Mouse (Mus musculus) 416B (cell line): ENCODE data around the gene Trim46.

Experiments
- DNase-seq: peaks from one replicate; pipeline ENCODE4 v3.0.0; 2011; ENCODE audit warnings: low read depth

The Trim46 gene

DNA sequence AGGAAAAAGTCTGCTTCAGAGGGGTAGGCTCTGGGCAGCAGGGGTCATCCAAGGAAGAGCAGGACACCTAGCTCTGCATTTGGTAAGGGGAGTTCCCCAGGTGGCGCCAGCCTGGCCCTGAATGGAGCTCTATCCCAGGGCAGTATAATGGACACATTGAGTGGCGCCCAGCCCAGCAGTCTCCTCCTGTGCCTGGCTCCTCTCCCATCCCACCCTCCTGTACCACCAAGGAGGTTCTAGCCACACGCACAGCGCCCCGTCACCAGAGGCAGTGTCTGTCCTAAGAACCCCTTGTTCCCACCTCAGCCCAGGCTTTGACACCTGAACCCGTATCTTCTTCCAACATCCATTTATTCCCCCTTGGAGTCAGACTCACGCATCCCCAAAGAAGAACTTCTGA is 36.4 kb downstream of the Trim46 start:
- no peak for DNase-seq

- DNase-seq: no peak
Observed at GRCm38 (mm10) chr3:89208736-89209135, 37.4 kb downstream of the Trim46 start.

GRCm38 (mm10) chr3:89208075-89208657 is 37.9 kb downstream of the Trim46 start:
- no peak for DNase-seq

- no peak for DNase-seq
Observed at GRCm38 (mm10) chr3:89206695-89207094, 39.4 kb downstream of the Trim46 start.

DNA sequence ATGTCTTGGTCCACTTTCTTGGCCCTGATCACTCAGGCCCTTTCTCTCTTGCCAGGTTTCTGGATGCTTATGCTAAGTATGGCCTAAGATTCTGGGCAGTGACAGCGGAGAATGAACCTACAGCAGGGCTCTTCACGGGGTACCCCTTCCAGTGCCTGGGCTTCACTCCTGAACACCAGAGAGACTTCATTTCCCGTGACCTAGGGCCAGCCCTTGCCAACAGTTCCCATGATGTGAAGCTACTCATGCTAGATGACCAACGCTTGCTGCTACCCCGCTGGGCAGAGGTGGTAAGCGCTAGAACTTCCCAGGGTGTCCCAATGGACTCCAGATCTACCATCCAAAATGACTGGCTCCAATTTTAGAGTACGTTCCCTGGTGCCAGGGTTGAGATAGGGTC is 40.0 kb downstream of the Trim46 start:
- no peak for DNase-seq

GRCm38 (mm10) chr3:89203142-89203514 is 43.0 kb downstream of the Trim46 start:
- no peak for DNase-seq

DNA sequence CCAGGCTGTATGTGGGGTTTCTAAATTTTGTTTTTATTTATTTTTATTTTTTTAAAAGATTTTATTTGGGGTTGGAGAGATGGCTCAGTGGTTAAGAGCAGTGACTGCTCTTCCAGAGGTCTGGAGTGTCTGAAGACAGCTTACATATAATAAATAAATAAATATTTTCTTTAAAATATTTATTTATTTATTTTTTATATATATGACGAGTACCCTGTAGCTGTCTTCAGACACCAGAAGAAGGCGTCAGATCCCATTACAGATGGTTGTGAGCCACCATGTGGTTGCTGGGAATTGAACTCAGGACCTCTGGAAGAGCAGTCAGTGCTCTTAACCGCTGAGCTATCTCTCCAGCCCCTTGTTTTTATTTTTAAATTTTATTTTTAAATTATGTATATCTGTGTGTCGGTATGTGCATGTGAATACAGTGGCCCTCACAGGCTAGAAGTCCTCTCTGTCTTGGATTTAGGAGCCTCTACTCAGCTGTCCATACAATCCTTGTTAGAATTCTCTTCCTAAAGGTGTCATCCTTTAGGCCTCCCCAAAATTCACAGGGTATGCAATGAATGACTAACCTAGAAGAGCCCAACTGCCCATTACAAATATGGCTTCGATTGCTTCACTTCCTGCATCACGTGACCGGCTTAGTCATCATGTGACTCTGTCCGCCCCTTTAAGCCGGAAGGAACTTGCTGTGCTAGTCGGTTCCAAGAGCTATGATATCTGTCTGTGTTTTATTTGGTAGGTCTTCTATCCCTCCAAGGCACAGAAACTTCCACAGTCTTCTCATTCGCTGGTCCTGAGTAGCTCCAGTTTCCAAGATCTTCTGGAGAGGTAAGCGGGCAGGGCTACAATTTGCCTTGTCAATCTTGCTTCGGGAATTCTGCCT is 43.6 kb downstream of the Trim46 start, which contains the start of gene Gba:
Gene Gba (plus strand): TSS at position 676 of the 889 bp plus-strand sequence.
- peak; percentile 96 for DNase-seq

DNA sequence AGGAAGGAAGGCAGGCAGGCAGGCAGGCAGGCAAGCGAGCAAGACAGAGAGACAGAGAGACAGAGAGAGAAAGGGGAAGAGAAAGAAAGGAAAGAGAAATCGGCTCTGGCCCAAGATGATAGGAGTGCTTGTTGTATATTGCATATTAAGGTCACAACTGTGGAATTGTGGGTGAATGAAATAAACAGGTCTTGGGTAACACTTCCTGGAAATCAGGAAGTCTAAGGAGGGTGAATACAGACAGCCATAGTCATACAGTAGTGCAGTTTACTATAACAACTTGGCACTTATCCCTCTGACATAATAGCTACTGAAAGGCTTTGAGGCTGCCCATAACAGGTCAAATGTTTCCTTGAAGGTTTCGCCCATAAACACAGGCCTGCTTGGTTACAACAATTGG is 46.3 kb downstream of the Trim46 start:
- peak; percentile 74 for DNase-seq

DNA sequence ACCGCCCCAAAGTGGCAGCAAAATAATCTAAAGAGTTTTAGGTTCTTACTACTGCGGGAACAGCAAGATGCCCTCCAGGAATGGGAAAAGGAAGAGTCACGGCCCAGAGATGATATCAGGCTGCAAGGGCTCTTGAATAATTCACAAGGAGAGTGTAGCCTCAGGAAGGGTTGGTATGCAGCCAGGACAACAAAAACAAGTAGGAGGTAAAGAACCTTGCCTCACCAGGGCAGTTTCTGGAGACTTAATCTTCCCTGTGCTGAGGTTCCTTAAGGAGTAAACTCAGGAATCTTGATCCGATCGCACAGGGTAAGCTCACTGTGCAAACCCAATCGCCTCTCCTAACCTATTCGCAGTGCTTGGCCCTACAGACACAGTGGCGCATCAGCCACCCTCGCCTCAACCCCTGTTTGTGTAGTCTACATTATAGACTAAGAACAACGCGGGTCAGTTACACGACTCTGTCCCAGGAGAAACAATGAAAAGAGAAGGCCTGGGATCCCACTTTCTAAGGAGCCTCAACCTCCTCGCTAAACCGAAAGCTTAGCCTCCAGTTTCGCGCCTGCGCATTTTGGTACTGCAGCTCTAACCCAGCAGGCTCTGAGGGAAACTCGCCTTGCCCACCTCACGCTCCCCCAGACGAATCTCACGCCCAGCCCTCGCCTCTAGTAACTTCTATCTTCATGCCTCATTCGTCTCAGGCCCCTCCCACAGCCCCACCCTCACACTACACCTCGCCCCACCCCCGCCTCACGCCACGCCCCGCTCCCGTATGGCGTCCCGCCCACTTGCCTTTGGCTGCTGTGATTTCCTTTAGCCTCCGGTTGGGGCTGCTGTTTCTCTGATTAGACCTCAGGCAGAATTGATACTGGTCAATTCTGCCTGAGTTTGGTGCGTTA is 49.9 kb downstream of the Trim46 start:
- peak; percentile 98 for DNase-seq

GRCm38 (mm10) chr3:89193853-89194252 is 52.3 kb downstream of the Trim46 start:
- DNase-seq: peak; percentile 78

DNA sequence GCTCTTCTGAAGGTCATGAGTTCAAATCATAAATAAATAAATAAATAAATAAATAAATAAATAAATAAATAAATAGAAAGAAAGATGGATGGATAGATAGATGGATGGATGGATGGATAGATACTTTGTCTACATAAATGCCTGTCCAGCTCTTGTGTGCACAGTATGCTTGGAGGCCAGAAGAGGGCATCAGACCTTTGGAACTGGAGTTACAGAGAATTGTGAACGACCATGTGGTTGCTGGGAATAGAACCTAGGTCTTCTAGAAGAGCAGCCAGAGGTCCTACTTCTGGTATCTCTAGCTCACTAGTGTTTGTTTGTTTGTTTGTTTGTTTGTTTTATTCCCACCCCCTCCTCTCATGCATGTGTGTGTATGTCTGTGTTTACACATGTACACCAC is 52.8 kb downstream of the Trim46 start:
- DNase-seq: peak; percentile 73

DNA sequence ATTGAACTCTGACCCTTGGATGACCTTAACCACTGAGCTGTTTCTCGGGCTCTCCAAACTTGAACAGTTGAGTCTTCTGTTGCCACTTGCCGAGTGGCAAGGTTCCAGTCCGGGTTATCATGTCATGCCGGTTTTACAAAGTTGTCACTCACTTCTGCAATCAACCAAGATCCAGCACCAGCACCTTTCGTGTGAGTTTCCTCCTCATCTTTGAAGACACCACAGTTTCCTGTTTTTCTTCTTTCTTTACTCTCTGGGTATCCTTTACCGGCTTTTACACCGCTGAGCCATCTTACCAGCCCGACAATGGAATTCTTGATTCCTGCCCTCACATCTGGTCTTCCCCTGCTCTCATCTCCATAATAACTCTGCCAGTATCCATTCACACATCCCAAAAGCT is 55.7 kb downstream of the Trim46 start:
- DNase-seq: peak; percentile 63

GRCm38 (mm10) chr3:89188478-89188875 is 57.6 kb downstream of the Trim46 start:
- DNase-seq: no peak

DNA sequence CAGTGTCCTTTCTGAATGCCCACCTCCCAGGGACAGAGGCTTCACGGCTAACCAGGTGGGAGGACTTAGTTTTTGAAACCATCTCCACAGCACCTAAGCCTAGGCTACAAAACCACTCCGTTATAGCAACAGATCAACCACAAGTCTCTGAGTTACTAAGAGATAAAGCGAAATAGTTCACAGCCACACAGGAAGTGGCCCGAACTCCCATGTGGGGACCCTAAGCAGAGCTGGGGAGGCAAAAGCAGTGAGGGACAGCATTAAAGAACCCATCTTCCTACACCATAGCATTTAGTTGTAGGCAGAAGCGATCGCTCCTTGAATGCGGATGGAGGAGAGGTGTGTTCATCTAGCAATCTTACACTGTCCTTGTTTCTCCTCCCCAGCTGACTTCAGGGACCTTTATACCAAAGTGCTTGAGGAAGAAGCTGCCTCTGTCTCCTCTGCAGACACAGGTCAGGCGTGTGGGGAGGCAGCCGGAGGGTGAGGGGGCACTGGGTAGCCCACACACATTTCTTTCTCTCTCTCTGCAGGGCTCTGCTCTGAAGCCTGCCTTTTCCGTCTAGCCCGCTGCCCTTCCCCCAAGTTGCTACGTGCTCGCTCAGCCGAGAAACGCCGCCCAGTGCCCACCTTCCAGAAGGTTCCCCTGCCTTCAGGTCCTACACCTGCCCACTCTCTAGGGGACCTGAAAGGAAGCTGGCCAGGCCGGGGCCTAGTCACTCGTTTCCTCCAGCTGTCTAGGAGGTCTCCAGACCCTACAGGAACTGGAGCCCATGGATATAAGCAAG is 58.2 kb downstream of the Trim46 start:
- no peak for DNase-seq

DNA sequence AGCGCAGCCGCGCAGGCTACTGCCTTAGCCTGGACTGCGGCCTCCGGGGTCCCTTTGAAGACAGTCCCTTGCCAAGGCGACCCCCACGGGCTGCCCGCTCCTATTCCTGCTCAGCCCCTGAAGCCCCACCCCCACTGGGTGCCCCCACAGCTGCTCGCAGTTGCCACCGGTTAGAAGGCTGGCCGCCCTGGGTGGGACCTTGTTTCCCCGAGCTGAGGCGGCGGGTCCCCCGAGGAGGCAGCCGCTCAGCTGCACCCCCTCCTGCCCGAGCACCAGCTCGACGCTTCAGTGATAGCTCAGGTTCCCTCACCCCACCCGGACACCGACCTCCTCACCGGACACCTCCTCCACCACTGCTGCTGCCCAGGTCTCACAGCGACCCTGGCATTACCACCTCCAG is 58.9 kb downstream of the Trim46 start:
- no peak for DNase-seq
